Mouse (Mus musculus) hindbrain, embryonic 14.5 days (tissue): ENCODE data around the gene Anpep. TPM values are rescaled to one million over a fixed set of nuclear protein-coding genes. Genes with fewer than 3 reads are reported as not detected.

Source experiments
- ATAC-seq: fragments of 200-750 bp; cut with Nextera tagmentation; 2 replicates; pipeline ENCODE4 v1.8.0; 2017; ENCODE audit warnings: moderate number of reproducible peaks, mild to moderate bottlenecking, moderate TSS enrichment, moderate library complexity; ENCODE audit not compliant: low FRiP score
- DNase-seq: peaks from one replicate; pipeline ENCODE4 v3.0.0-alpha.2; 2015; ENCODE audit warnings: low spot score
- H3K27ac ChIP-seq: fragments of 300-500 bp; sonication (generic); 2 replicates; pipeline ENCODE4 v1.5.1; 2014; ENCODE audit warnings: mild to moderate bottlenecking, moderate library complexity
- H3K27me3 ChIP-seq: fragments of 300-500 bp; sonication (generic); 2 replicates; pipeline ENCODE4 v1.6.1; 2014; ENCODE audit warnings: mild to moderate bottlenecking, low read length, mixed read lengths; ENCODE audit not compliant: control insufficient read depth, insufficient read depth
- H3K36me3 ChIP-seq: fragments of 300-500 bp; sonication (generic); replicated peaks from 2 replicates; pipeline ENCODE4 v1.6.1; 2014; ENCODE audit not compliant: control insufficient read depth, insufficient read depth
- H3K4me1 ChIP-seq: fragments of 300-500 bp; sonication (generic); replicated peaks from 2 replicates; pipeline ENCODE4 v1.6.1; 2014; ENCODE audit warnings: antibody characterized with exemption, low read length, mixed read lengths; ENCODE audit not compliant: control insufficient read depth, insufficient read depth
- H3K4me2 ChIP-seq: fragments of 300-500 bp; sonication (generic); replicated peaks from 2 replicates; pipeline ENCODE4 v1.6.1; 2014; ENCODE audit warnings: mild to moderate bottlenecking, moderate library complexity
- H3K4me3 ChIP-seq: fragments of 300-500 bp; sonication (generic); replicated peaks from 2 replicates; pipeline ENCODE4 v1.5.1; 2014; ENCODE audit warnings: mild to moderate bottlenecking, low read length
- H3K9ac ChIP-seq: fragments of 300-500 bp; sonication (generic); 2 replicates; pipeline ENCODE4 v1.6.1; 2014
- H3K9me3 ChIP-seq: fragments of 300-500 bp; sonication (generic); 2 replicates; pipeline ENCODE4 v1.6.1; 2016; ENCODE audit warnings: low read length; ENCODE audit not compliant: control insufficient read depth
- WGBS: fragments of 180-500 bp; shearing (Covaris S2); extraction: QIAGEN DNeasy Blood & Tissue Kit; methylation state at CpG from one replicate; pipeline ENCODE4 v1.1.7; 2014; 5-methylcytosine and 5-hydroxymethylcytosine counted together
- polyA plus RNA-seq: library from polyadenylated mRNA; unstranded; fragments of >200 nt; fragmentation: Nextera tagmentation; extraction: Ambion mirVana; gene quantifications from 2 replicates; pipeline ENCODE4 v1.2.1, GENCODE M21; 2014

The Anpep gene
- polyA plus RNA-seq, 1 experiment from 2014 or later: 6.6 TPM

- Histone ChIP-seq H3K4me1 (no peaks in the 10 kb centered on the region), H3K4me2 (no peak overlapping the region), H3K27ac (no peak overlapping the region), H3K36me3 (peaks cover 52% of the 10 kb centered on the region), H3K9me3 (no peaks in the 10 kb centered on the region), H3K27me3 (no peaks in the 10 kb centered on the region), H3K9ac (no peak overlapping the region), H3K4me3 (no peak overlapping the region)
- 91% methylated on average over 15 of the region's 15 CpGs for WGBS
- no peak for DNase-seq
- no peak for ATAC-seq
Observed at GRCm38 (mm10) chr7:79890436-79891221, 29.8 kb upstream of the Anpep start.

- Histone ChIP-seq H3K4me2 (no peak overlapping the region), H3K9ac (no peak overlapping the region), H3K4me1 (no peaks in the 10 kb centered on the region), H3K9me3 (no peaks in the 10 kb centered on the region), H3K27ac (no peak overlapping the region), H3K27me3 (no peaks in the 10 kb centered on the region), H3K36me3 (peaks cover 43% of the 10 kb centered on the region), H3K4me3 (no peak overlapping the region)
- ATAC-seq: no peak
- no peak for DNase-seq
- 93% methylated on average over 9 of the region's 9 CpGs for WGBS
Observed at GRCm38 (mm10) chr7:79888603-79889002, 27.7 kb upstream of the Anpep start.

- peaks cover 71% of the 10 kb centered on the region for H3K36me3 ChIP-seq
- DNase-seq (no peak), ATAC-seq (no peak)
- H3K9ac ChIP-seq: no peak overlapping the region
- no peaks in the 10 kb centered on the region for H3K4me1 ChIP-seq
- no peaks in the 10 kb centered on the region for H3K27me3 ChIP-seq
- H3K4me3 ChIP-seq: no peak overlapping the region
- WGBS: 89% methylated on average over 7 of the region's 7 CpGs
- H3K27ac ChIP-seq: no peak overlapping the region
- H3K9me3 ChIP-seq: no peaks in the 10 kb centered on the region
- no peak overlapping the region for H3K4me2 ChIP-seq
Observed at GRCm38 (mm10) chr7:79883613-79884334, 22.9 kb upstream of the Anpep start.

GRCm38 (mm10) chr7:79881901-79882300, 21.0 kb upstream of the Anpep start:
- peaks cover 68% of the 10 kb centered on the region for H3K36me3 ChIP-seq
- ATAC-seq: no peak
- WGBS: 95% methylated on average over 6 of the region's 6 CpGs

GRCm38 (mm10) chr7:79880998-79881397, 20.1 kb upstream of the Anpep start:
- no peak overlapping the region for H3K4me3 ChIP-seq
- H3K4me1 ChIP-seq: no peaks in the 10 kb centered on the region
- 57% methylated on average over 3 of the region's 3 CpGs for WGBS
- H3K27me3 ChIP-seq: no peaks in the 10 kb centered on the region
- no peak overlapping the region for H3K27ac ChIP-seq
- peaks cover 66% of the 10 kb centered on the region for H3K36me3 ChIP-seq
- DNase-seq: no peak
- no peak overlapping the region for H3K9ac ChIP-seq
- H3K4me2 ChIP-seq: no peak overlapping the region
- ATAC-seq: no peak
- no peaks in the 10 kb centered on the region for H3K9me3 ChIP-seq

More at GRCm38 (mm10) chr7:79881901-79882300, 21.0 kb upstream of the Anpep start:
- H3K4me1 ChIP-seq: no peaks in the 10 kb centered on the region
- no peak for DNase-seq
- no peak overlapping the region for H3K9ac ChIP-seq
- no peak overlapping the region for H3K27ac ChIP-seq
- H3K27me3 ChIP-seq: no peaks in the 10 kb centered on the region
- no peak overlapping the region for H3K4me3 ChIP-seq
- no peak overlapping the region for H3K4me2 ChIP-seq
- no peaks in the 10 kb centered on the region for H3K9me3 ChIP-seq

GRCm38 (mm10) chr7:79880033-79880432, 19.2 kb upstream of the Anpep start:
- no peak for DNase-seq
- Histone ChIP-seq H3K4me1 (no peaks in the 10 kb centered on the region), H3K9me3 (no peaks in the 10 kb centered on the region), H3K4me3 (no peak overlapping the region), H3K36me3 (peaks cover 56% of the 10 kb centered on the region), H3K4me2 (no peak overlapping the region), H3K9ac (no peak overlapping the region), H3K27ac (no peak overlapping the region), H3K27me3 (no peaks in the 10 kb centered on the region)
- WGBS: 90% methylated on average over 6 of the region's 6 CpGs
- no peak for ATAC-seq

GRCm38 (mm10) chr7:79878455-79879025, 17.7 kb upstream of the Anpep start:
- no peak overlapping the region for H3K9ac ChIP-seq
- H3K27me3 ChIP-seq: no peaks in the 10 kb centered on the region
- no peak overlapping the region for H3K4me3 ChIP-seq
- H3K4me2 ChIP-seq: no peak overlapping the region
- DNase-seq (no peak), ATAC-seq (no peak)
- no peak overlapping the region for H3K27ac ChIP-seq
- no peaks in the 10 kb centered on the region for H3K4me1 ChIP-seq
- H3K36me3 ChIP-seq: peaks cover 50% of the 10 kb centered on the region
- WGBS: 78% methylated on average over 2 of the region's 2 CpGs
- H3K9me3 ChIP-seq: no peaks in the 10 kb centered on the region

- H3K9ac ChIP-seq: no peak overlapping the region
- DNase-seq: no peak
- 87% methylated on average over 6 of the region's 6 CpGs for WGBS
- H3K4me3 ChIP-seq: no peak overlapping the region
- no peak overlapping the region for H3K27ac ChIP-seq
- peaks cover 7% of the 10 kb centered on the region for H3K36me3 ChIP-seq
- ATAC-seq: no peak
- H3K4me1 ChIP-seq: no peaks in the 10 kb centered on the region
- H3K9me3 ChIP-seq: no peaks in the 10 kb centered on the region
- no peak overlapping the region for H3K4me2 ChIP-seq
- no peaks in the 10 kb centered on the region for H3K27me3 ChIP-seq
Observed at GRCm38 (mm10) chr7:79873407-79873806, 12.5 kb upstream of the Anpep start.

- 89% methylated on average over 6 of the region's 6 CpGs for WGBS
- Histone ChIP-seq H3K27me3 (no peaks in the 10 kb centered on the region), H3K4me1 (no peaks in the 10 kb centered on the region), H3K36me3 (peaks cover 3% of the 10 kb centered on the region; the same call in 1 of the 2 replicates), H3K27ac (no peak overlapping the region), H3K9ac (no peak overlapping the region), H3K4me3 (no peak overlapping the region), H3K4me2 (no peak overlapping the region), H3K9me3 (no peaks in the 10 kb centered on the region)
- DNase-seq (no peak), ATAC-seq (no peak)
Observed at GRCm38 (mm10) chr7:79871797-79872345, 11.0 kb upstream of the Anpep start.
